Mouse (Mus musculus): ENCODE measurements around the gene Gja1.

Gja1 gene

GRCm38 (mm10) chr10:56415894-56416570 lies 38.9 kb downstream of the Gja1 start:
- DNase-seq (ENCODE audit: low read depth, low spot score), result no peak

- DNase-seq (ENCODE audit: low read depth, low spot score), result no peak
Measured at GRCm38 (mm10) chr10:56422518-56422917, 45.4 kb downstream of the Gja1 start.

- DNase-seq (ENCODE audit: low read depth, low spot score), result no peak
Measured at GRCm38 (mm10) chr10:56425016-56425798, 48.1 kb downstream of the Gja1 start.

DNA sequence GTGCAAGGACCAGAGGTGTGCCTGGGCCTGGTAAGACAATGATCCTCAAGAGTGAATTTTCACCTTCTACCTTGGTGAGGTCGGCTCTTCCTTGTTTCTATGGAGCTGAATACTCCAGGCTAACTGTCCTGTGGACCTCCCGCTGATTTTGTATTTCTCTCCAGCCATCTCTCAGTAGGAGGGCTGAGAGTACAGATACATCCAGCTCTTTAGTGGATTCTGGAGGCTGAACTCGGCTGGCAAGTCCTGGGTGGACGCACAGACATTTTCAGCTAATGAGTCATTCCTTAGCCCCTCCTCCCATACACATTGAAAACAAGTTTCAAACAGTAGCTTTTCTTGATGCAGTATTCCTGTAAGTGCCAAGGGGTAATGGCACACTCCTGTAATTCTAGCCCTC lies 49.2 kb downstream of the Gja1 start:
- DNase-seq (ENCODE audit: low read depth, low spot score), result no peak

- no peak for DNase-seq (ENCODE audit: low read depth, low spot score)
Measured at GRCm38 (mm10) chr10:56427382-56427781, 50.3 kb downstream of the Gja1 start.

DNA sequence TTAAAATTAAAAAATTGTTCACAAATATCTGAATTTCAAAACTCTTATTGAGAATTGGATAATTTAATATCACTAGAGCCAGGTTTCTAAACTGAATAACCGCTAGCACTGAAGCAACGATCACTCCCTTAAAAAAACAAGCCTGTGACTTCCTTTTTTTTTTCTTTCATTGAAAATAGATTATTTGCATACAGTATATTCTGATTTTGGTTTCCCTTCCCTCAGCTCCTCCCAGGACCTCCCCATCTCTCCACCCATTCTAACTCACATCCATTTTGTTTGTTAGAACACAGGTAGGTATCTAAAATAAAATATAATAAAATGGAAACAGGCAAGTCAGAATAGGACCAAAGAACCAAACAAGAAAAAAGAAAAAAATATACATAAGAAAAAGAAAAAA lies 50.7 kb downstream of the Gja1 start:
- DNase-seq (ENCODE audit: low read depth, low spot score), result no peak

DNA sequence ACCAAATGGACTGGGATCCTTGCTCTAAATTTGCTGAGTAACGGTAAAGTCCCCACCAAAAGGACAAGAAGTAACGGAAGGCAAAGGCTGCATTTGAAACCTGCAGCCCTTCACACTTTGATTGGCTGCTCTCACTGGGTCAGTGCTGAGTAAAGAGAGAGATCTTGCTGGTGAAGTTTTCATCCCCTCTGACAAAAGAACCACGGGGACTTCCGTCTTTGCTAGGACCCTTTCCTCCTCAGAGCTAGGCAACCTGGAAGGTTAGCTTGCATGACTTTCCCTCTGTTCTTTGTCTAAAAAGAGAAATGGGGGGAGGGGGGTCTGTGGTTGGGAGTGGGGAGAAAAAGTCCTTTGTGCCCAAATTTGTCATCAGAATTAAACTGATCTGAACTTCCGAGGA lies 51.9 kb downstream of the Gja1 start:
- no peak for DNase-seq (ENCODE audit: low read depth, low spot score)

DNA sequence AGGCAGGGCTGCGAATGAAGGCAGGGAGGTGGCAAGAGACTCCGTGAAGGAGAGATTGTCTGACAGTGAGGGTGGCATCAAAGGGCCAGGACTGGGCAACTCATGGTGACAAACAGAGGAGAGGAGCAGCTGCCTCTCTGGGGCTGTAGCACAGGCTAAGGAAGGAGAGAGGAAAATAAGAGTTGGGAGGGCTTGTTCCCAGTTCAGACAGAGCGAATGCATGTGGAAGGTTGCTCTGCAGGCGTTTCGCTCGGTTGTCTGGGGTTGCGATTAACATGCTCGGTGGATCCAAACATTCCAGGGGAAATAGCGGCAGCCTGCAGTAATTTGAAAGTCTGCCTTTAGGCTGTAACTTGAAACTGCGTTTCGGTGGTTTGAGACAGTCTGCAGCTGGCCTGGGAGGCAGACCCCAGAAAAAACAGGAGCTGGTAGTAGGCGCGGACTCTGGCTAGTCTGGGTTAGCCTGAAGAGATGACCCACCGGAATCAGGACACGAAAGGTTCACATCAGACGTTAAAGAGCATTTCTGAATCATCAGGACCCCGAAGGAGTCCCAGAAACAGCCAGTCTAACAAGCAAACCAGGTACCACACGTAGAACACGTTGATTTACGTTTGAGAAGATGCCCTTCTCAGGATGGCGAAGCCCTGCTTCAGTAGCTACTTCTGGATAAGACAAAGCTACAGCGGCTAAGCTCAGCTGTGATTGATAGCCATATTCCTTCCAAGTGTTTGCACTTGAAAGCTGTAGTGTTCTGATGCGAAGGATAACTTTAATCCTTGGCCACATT lies 54.7 kb downstream of the Gja1 start:
- no peak for DNase-seq (ENCODE audit: low read depth, low spot score)

- DNase-seq (ENCODE audit: low read depth, low spot score), result no peak
Measured at GRCm38 (mm10) chr10:56432390-56432709, 55.2 kb downstream of the Gja1 start.

DNA sequence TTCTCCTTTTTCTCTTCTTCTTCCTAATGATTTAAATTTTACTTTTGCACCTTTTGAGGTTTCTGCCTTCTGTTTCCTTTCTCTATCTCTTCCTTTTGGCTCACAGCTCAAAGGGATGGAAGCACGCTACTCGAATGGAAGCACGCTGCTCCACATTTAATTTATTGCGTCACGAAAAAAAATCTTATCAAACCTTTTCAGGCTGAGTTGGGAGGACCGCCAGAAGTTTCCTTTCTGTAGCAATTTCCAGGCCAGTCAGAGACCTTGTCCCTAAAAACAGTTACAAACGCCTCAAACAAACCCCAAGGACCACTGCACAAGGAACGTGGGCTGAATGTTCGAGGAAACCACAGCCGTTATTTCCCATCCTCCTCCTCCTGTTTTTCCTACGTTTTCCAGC lies 60.2 kb downstream of the Gja1 start:
- no peak for DNase-seq (ENCODE audit: low read depth, low spot score)

GRCm38 (mm10) chr10:56439638-56440037 lies 62.5 kb downstream of the Gja1 start:
- no peak for DNase-seq (ENCODE audit: low read depth, low spot score)

DNA sequence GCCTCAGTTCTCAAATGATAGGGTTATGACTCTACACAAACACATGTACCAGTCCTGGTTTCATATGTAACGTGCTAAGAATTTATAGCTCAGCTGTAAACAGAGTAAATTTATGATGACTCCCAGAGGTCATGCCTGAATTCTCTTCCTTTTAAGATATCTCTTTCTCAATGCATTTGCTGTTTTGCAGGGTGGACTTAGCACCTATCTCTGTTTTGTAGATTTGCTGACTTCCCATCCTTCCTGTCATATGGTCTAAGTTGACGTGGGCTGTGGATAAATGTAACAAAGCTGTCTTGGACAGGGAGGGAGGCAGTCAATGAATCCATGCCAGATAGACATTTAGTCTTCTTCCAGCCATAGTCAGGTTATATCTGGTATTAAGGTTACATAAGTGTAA lies 67.3 kb downstream of the Gja1 start:
- no peak for DNase-seq (ENCODE audit: low read depth, low spot score)

DNA sequence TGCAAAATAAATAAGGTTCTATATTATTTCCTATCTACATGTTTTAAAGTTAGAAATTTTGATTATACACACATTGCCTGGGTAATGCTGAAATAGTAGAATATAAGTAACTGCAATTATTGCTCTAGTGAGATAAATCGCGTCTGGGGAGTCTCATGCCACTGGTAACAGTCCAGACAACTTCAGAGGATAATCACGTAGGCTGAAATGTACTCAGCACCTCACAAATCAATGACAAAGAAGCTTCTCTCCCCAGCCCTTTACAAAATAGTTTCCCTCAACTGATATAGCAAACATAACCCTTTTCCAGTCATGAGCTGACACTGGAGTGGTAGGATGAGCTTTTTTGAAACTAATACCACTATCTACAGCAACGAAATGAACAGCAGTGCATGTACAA lies 71.9 kb downstream of the Gja1 start:
- no peak for DNase-seq (ENCODE audit: low read depth, low spot score)
